ENCODE assay signal across 8 mouse cellular contexts in the genomic region with DNA sequence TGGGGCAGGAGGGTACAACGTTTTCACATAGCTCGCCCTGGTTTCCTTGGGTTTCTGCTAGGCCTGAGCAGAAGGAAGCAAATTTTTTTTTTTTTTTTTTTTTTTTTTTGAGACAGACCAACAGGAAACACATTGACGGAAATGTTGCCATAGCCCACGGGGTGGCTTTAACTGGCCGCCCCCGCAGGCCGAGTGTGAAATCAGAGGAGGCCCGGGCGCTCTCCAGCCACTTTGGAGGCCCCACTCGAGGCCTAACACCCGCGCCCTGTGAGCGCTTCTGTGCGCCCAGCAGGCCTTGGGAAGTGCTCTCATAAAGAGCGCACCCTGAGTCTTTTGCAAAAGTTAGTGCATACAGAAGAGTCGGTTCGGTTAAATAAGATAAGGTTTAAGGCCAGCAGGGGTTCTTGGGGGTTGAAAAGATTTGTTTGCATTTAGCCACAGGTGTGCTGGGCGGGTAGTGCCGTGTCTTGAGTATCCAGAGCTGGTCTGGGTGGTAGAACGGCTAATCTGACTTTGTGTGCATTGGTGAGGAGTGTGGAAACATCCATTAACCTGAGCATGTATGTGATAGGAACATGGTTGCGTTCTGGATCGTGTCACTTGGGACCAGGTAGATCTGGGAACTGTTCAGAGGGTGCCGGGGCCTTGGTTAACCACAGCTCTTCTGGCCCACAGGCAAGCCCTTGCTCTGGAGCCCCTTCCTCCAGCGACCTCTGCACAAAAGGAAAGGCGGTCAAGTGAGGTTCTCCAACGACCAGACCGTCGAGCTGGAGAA. TPM values are rescaled to one million over a fixed set of nuclear protein-coding genes. Genes with fewer than 3 reads are reported as not detected.
A peak's percentile ranks its signal among the peaks of the same experiment; 100 is the strongest.
DNase-seq lines count a peak whose midpoint lies in the region; ATAC-seq and TF ChIP-seq lines count a peak whose summit lies in the region.

No protein-coding gene starts in this region.

- no peak overlapping the region for H3K9ac ChIP-seq in midbrain, postnatal 0 days (replicated peaks; ENCODE audit: low read length, poor library complexity, severe bottlenecking)
- peak overlapping the region; percentile 8; the same call in 1 of the 2 replicates for H3K9ac ChIP-seq in liver, embryonic 16.5 days (ENCODE audit: low read depth, low read length)

- no peak overlapping the region for H3K4me2 ChIP-seq in midbrain, postnatal 0 days (ENCODE audit: low read depth, low read length, poor library complexity, severe bottlenecking)
- peak overlapping the region; percentile 66 for H3K4me2 ChIP-seq in liver, embryonic 16.5 days (ENCODE audit: low read depth, low read length)

- H3K36me3 ChIP-seq in midbrain, embryonic 10.5 days: no peaks in the 10 kb centered on the region
- no peaks in the 10 kb centered on the region for H3K36me3 ChIP-seq in midbrain, postnatal 0 days (ENCODE audit: insufficient read depth, low read length)
- H3K36me3 ChIP-seq in liver, embryonic 16.5 days (ENCODE audit: control insufficient read depth, insufficient read depth): no peaks in the 10 kb centered on the region

- H3K4me3 ChIP-seq in midbrain, embryonic 10.5 days: no peak overlapping the region
- H3K4me3 ChIP-seq in midbrain, postnatal 0 days (ENCODE audit: low read depth, low read length): no peak overlapping the region
- H3K4me3 ChIP-seq in brown adipose tissue, adult 24 weeks (ENCODE audit: insufficient read depth, low read depth, low read length): peak overlapping the region; percentile 71
- H3K4me3 ChIP-seq in liver, embryonic 16.5 days (ENCODE audit: low read depth, low read length): peak overlapping the region; percentile 74

- no peak overlapping the region for H3K27ac ChIP-seq in midbrain, embryonic 10.5 days (replicated peaks)
- no peak overlapping the region for H3K27ac ChIP-seq in midbrain, postnatal 0 days (ENCODE audit: low read depth, low read length)
- H3K27ac ChIP-seq in brown adipose tissue, adult 24 weeks (replicated peaks; ENCODE audit: low read depth, low read length): peak overlapping the region; percentile 78; the same call in 1 of the 2 replicates
- peak overlapping the region; percentile 85 for H3K27ac ChIP-seq in liver, embryonic 16.5 days (ENCODE audit: low read length)

- H3K9me3 ChIP-seq in midbrain, embryonic 10.5 days (replicated peaks): no peaks in the 10 kb centered on the region
- no peaks in the 10 kb centered on the region for H3K9me3 ChIP-seq in midbrain, postnatal 0 days (ENCODE audit: low read length)
- no peaks in the 10 kb centered on the region for H3K9me3 ChIP-seq in liver, embryonic 16.5 days (replicated peaks; ENCODE audit: control insufficient read depth, low read length)

- WGBS in midbrain, embryonic 10.5 days: 4% methylated on average over 28 of the region's 28 CpGs
- 6% methylated on average over 28 of the region's 28 CpGs for WGBS in midbrain, postnatal 0 days
- 10% methylated on average over 28 of the region's 28 CpGs for WGBS in liver, embryonic 16.5 days (ENCODE audit: insufficient replicate concordance)

- DNase-seq in midbrain, embryonic 10.5 days (ENCODE audit: low spot score): peak; percentile 36
- DNase-seq in midbrain, postnatal 0 days (ENCODE audit: low spot score): no peak
- DNase-seq in spleen, postnatal 10 days (ENCODE audit: low spot score in 2 of 2): peak; percentile 31 to 61
- DNase-seq in frontal cortex, adult 2 months (ENCODE audit: extremely low spot score in 1 of 2, low spot score in 1 of 2): no peak

- H3K4me1 ChIP-seq in midbrain, embryonic 10.5 days: peaks cover 18% of the 10 kb centered on the region
- no peaks in the 10 kb centered on the region for H3K4me1 ChIP-seq in midbrain, postnatal 0 days (ENCODE audit: insufficient read depth, low read length)
- peaks cover 7% of the 10 kb centered on the region for H3K4me1 ChIP-seq in brown adipose tissue, adult 24 weeks (ENCODE audit: control insufficient read depth, insufficient read depth, insufficient read length, low read length)
- peaks cover 3% of the 10 kb centered on the region for H3K4me1 ChIP-seq in liver, embryonic 16.5 days (ENCODE audit: control insufficient read depth, low read depth, low read length)

- no peak for TF ChIP-seq CTCF in midbrain, postnatal 0 days (IDR thresholded peaks at IDR 0.05)

- no peak for ATAC-seq in midbrain, postnatal 0 days (ENCODE audit: low FRiP score)
- ATAC-seq in hematopoietic stem cell, adult 5-6 weeks (replicated peaks in 1 of 2; ENCODE audit: insufficient read depth in 1 of 2, low FRiP score in 2 of 2, low TSS enrichment in 1 of 2, low read depth in 1 of 2, poor library complexity in 2 of 2, severe bottlenecking in 2 of 2): peak; percentile 20 to 37; a peak in 3 of 4 replicates
- no peak for ATAC-seq in liver, embryonic 16.5 days (ENCODE audit: low read depth)
- no peak for ATAC-seq in erythroid progenitor cell, adult 5-6 weeks (replicated peaks; ENCODE audit: low FRiP score, poor library complexity, severe bottlenecking)

- H3K27me3 ChIP-seq in midbrain, embryonic 10.5 days (ENCODE audit: low read depth, poor library complexity, severe bottlenecking): peaks cover 100% of the 10 kb centered on the region
- H3K27me3 ChIP-seq in midbrain, postnatal 0 days (ENCODE audit: insufficient read depth, low read length): peaks cover 55% of the 10 kb centered on the region
- peaks cover 50% of the 10 kb centered on the region for H3K27me3 ChIP-seq in liver, embryonic 16.5 days (ENCODE audit: control insufficient read depth, insufficient read depth, low read depth, low read length)

RNA-seq across cellular contexts. Expression of gene Hhex, which starts 2.1 kb away (rescaled TPM):
- 5.4 and 6.9 TPM in 2 replicates for polyA plus RNA-seq in midbrain, embryonic 10.5 days (2016; fragmentation: Nextera tagmentation; extraction: Ambion mirVana)
- 0.80 and 0.99 TPM in 2 replicates for total RNA-seq in midbrain, postnatal 0 days (2014; rRNA removed)
- 2.8 and 3.5 TPM in 2 replicates for polyA plus RNA-seq in midbrain, postnatal 0 days (2015; fragmentation: Nextera tagmentation; extraction: Ambion mirVana)
- 2.9 and 4.0 TPM in 2 replicates for polyA plus RNA-seq in brown adipose tissue, adult 24 weeks (2012; ENCODE audit: insufficient read depth, insufficient read length, missing spikeins)
- 61.1 and 65.7 TPM in 2 replicates for total RNA-seq in hematopoietic stem cell, adult 5-6 weeks (2017)
- polyA plus RNA-seq in liver, embryonic 16.5 days (2015; fragmentation: Nextera tagmentation; extraction: Ambion mirVana): 34.2 and 34.6 TPM in 2 replicates
- 2.4 and 3.1 TPM in 2 replicates for polyA plus RNA-seq in frontal cortex, adult 2 months (2012; rRNA removed)
- 21.3 and 21.8 TPM in 2 replicates for total RNA-seq in erythroid progenitor cell, adult 5-6 weeks (2015; ENCODE audit: low replicate concordance)
- total RNA-seq in erythroid progenitor cell, adult 5-6 weeks (2017; ENCODE audit: low replicate concordance): 4.4 and 5.4 TPM in 2 replicates

Comparison
In these comparisons a context has a peak if more than half of its experiments do, and no peak if none do; other contexts are left out.
1. DNase-seq: peak in midbrain, embryonic 10.5 days (single experiment) and spleen, postnatal 10 days (2 of 2); none in midbrain, postnatal 0 days (single experiment) and frontal cortex, adult 2 months (0 of 2).
2. H3K27ac ChIP-seq: peak in brown adipose tissue, adult 24 weeks (single experiment) and liver, embryonic 16.5 days (single experiment); none in midbrain, embryonic 10.5 days (single experiment) and midbrain, postnatal 0 days (single experiment).
3. H3K4me3 ChIP-seq: peak in brown adipose tissue, adult 24 weeks (single experiment) and liver, embryonic 16.5 days (single experiment); none in midbrain, embryonic 10.5 days (single experiment) and midbrain, postnatal 0 days (single experiment).
4. ATAC-seq: peak in hematopoietic stem cell, adult 5-6 weeks (2 of 2); none in midbrain, postnatal 0 days (single experiment), liver, embryonic 16.5 days (single experiment) and erythroid progenitor cell, adult 5-6 weeks (single experiment).